Mouse (Mus musculus): ENCODE data around the gene Vmn2r85. TPM values are rescaled to one million over a fixed set of nuclear protein-coding genes. Genes with fewer than 3 reads are reported as not detected.

Gene Vmn2r85
- total and polyA plus RNA-seq, 3 experiments = not detected

- Histone ChIP-seq H3K9ac (ENCODE audit: insufficient read depth, low read depth) (no peak overlapping the region), H3K27me3 (replicated peaks) (no peaks in the 10 kb centered on the region), H3K4me1 (ENCODE audit: control insufficient read depth in 1 of 2, insufficient read depth in 2 of 2) (peaks cover 0 to 11% of the 10 kb centered on the region in 2 experiments; a peak in 1 of 4 replicates), H3K27ac (ENCODE audit: insufficient read depth, low read depth) (no peak overlapping the region), H3K36me3 (replicated peaks in 1 of 2; ENCODE audit: control insufficient read depth in 1 of 2, insufficient read depth in 1 of 2, low read length in 1 of 2) (peaks cover 0 to 19% of the 10 kb centered on the region in 2 experiments), H3K9me3 (replicated peaks; ENCODE audit: low read length) (peaks cover 4% of the 10 kb centered on the region), H3K4me3 (replicated peaks in 1 of 3; ENCODE audit: low read depth in 2 of 3, low read length in 2 of 3, poor library complexity in 1 of 3) (no peak overlapping the region), H3K79me2 (replicated peaks; ENCODE audit: control insufficient read depth, extremely low read depth, insufficient read depth, poor library complexity, severe bottlenecking) (no peaks in the 10 kb centered on the region), H3K4me2 (ENCODE audit: insufficient read depth, low read depth, poor library complexity, severe bottlenecking) (no peak overlapping the region)
- dilution Hi-C loops (cut with MboI; ENCODE audit: extremely low pct_ligation_motif_present, extremely low pct_unique_long_range_greater_than_20kb, low sequenced_read_pairs) (no loop called here), in situ Hi-C loops (cut with MboI; ENCODE audit: low pct_ligation_motif_present, low pct_unique_long_range_greater_than_20kb, low sequenced_read_pairs) (no loop called here)
- DNase-seq (ENCODE audit: extremely low read depth) = no peak
- TF ChIP-seq POLR2AphosphoS2 (IDR thresholded peaks at IDR 0.05; ENCODE audit: low read depth, low read length) (no peak), ZKSCAN1 (IDR thresholded peaks at IDR 0.05; ENCODE audit: borderline replicate concordance, low read depth, low read length) (no peak), IRF4 (IDR thresholded peaks at IDR 0.05; ENCODE audit: low read depth, low read length) (no peak), EP300 (IDR thresholded peaks at IDR 0.05; ENCODE audit: low read length) (no peak), SIN3A (IDR thresholded peaks at IDR 0.05; ENCODE audit: low read length) (no peak), PAX5 (IDR thresholded peaks at IDR 0.05; ENCODE audit: low read length) (no peak), ZNF384 (IDR thresholded peaks at IDR 0.05; ENCODE audit: low read depth, low read length) (no peak), USF1 (IDR thresholded peaks at IDR 0.05; ENCODE audit: low read depth, low read length) (no peak), USF2 (conservative IDR thresholded peaks at IDR 0.05; ENCODE audit: low read depth, low read length) (no peak), KAT2A (IDR thresholded peaks at IDR 0.05; ENCODE audit: insufficient replicate concordance, low read length) (no peak), HCFC1 (IDR thresholded peaks at IDR 0.05; ENCODE audit: low read depth, low read length) (no peak), ETS1 (conservative IDR thresholded peaks at IDR 0.05; ENCODE audit: low read depth, low read length) (no peak), CTCF (conservative IDR thresholded peaks at IDR 0.05 in 1 of 2, IDR thresholded peaks at IDR 0.05 in 1 of 2; ENCODE audit: low read depth in 2 of 2, low read length in 2 of 2) (no peak), TBP (conservative IDR thresholded peaks at IDR 0.05; ENCODE audit: low read depth, low read length) (no peak), MXI1 (IDR thresholded peaks at IDR 0.05; ENCODE audit: low read depth, low read length) (no peak), GABPA (IDR thresholded peaks at IDR 0.05; ENCODE audit: insufficient replicate concordance, low read depth, low read length) (no peak), JUND (conservative IDR thresholded peaks at IDR 0.05; ENCODE audit: low read depth, low read length) (no peak), BHLHE40 (IDR thresholded peaks at IDR 0.05; ENCODE audit: low read depth, low read length) (no peak), TCF12 (IDR thresholded peaks at IDR 0.05; ENCODE audit: low read depth, low read length) (no peak), UBTF (IDR thresholded peaks at IDR 0.05; ENCODE audit: low read depth, low read length) (no peak)
Measured at GRCm38 (mm10) chr10:130371644-130372043, 57.9 kb downstream of the Vmn2r85 start.

- dilution Hi-C loops (cut with MboI; ENCODE audit: extremely low pct_ligation_motif_present, extremely low pct_unique_long_range_greater_than_20kb, low sequenced_read_pairs) = no loop called here
- no peak overlapping the region for H3K27ac ChIP-seq (ENCODE audit: insufficient read depth, low read depth)
- no peak overlapping the region for H3K9ac ChIP-seq (ENCODE audit: insufficient read depth, low read depth)
- in situ Hi-C loops (cut with MboI; ENCODE audit: low pct_ligation_motif_present, low pct_unique_long_range_greater_than_20kb, low sequenced_read_pairs) = no loop called here
- H3K79me2 ChIP-seq (replicated peaks; ENCODE audit: control insufficient read depth, extremely low read depth, insufficient read depth, poor library complexity, severe bottlenecking) = no peaks in the 10 kb centered on the region
- peaks cover 0 to 27% of the 10 kb centered on the region in 2 experiments for H3K36me3 ChIP-seq (replicated peaks in 1 of 2; ENCODE audit: control insufficient read depth in 1 of 2, insufficient read depth in 1 of 2, low read length in 1 of 2)
- peaks cover 4% of the 10 kb centered on the region for H3K9me3 ChIP-seq (replicated peaks; ENCODE audit: low read length)
- no peak overlapping the region for H3K4me3 ChIP-seq (replicated peaks in 1 of 3; ENCODE audit: low read depth in 2 of 3, low read length in 2 of 3, poor library complexity in 1 of 3)
- no peaks in the 10 kb centered on the region for H3K27me3 ChIP-seq (replicated peaks)
- no peak overlapping the region for H3K4me2 ChIP-seq (ENCODE audit: insufficient read depth, low read depth, poor library complexity, severe bottlenecking)
- TF ChIP-seq CHD1 (IDR thresholded peaks at IDR 0.05; ENCODE audit: low read depth, low read length) (no peak), JUND (conservative IDR thresholded peaks at IDR 0.05; ENCODE audit: low read depth, low read length) (no peak), ETS1 (conservative IDR thresholded peaks at IDR 0.05; ENCODE audit: low read depth, low read length) (no peak), MYC (IDR thresholded peaks at IDR 0.05; ENCODE audit: low read depth, low read length) (no peak), USF2 (conservative IDR thresholded peaks at IDR 0.05; ENCODE audit: low read depth, low read length) (no peak), TBP (conservative IDR thresholded peaks at IDR 0.05; ENCODE audit: low read depth, low read length) (no peak), GABPA (IDR thresholded peaks at IDR 0.05; ENCODE audit: insufficient replicate concordance, low read depth, low read length) (no peak), POLR2A (IDR thresholded peaks at IDR 0.05; ENCODE audit: low read depth, low read length) (no peak), E2F4 (IDR thresholded peaks at IDR 0.05; ENCODE audit: insufficient replicate concordance, low read depth, low read length) (no peak), MAZ (IDR thresholded peaks at IDR 0.05; ENCODE audit: low read depth, low read length) (no peak), SMC3 (IDR thresholded peaks at IDR 0.05; ENCODE audit: low read depth, low read length) (no peak), TCF12 (IDR thresholded peaks at IDR 0.05; ENCODE audit: low read depth, low read length) (no peak), MAX (IDR thresholded peaks at IDR 0.05; ENCODE audit: low read length) (no peak), KAT2A (IDR thresholded peaks at IDR 0.05; ENCODE audit: insufficient replicate concordance, low read length) (no peak), MEF2A (IDR thresholded peaks at IDR 0.05; ENCODE audit: borderline replicate concordance, low read depth, low read length) (no peak), PAX5 (IDR thresholded peaks at IDR 0.05; ENCODE audit: low read length) (no peak), ZMIZ1 (IDR thresholded peaks at IDR 0.05; ENCODE audit: low read depth, low read length) (no peak)
- DNase-seq (ENCODE audit: extremely low read depth) = no peak
- H3K4me1 ChIP-seq (ENCODE audit: control insufficient read depth in 1 of 2, insufficient read depth in 2 of 2) = peaks cover 0 to 11% of the 10 kb centered on the region in 2 experiments; a peak in 1 of 4 replicates
Measured at GRCm38 (mm10) chr10:130370005-130370682, 59.4 kb downstream of the Vmn2r85 start.
